Mouse (Mus musculus): ENCODE results near the gene Des.

The Des gene

DNA sequence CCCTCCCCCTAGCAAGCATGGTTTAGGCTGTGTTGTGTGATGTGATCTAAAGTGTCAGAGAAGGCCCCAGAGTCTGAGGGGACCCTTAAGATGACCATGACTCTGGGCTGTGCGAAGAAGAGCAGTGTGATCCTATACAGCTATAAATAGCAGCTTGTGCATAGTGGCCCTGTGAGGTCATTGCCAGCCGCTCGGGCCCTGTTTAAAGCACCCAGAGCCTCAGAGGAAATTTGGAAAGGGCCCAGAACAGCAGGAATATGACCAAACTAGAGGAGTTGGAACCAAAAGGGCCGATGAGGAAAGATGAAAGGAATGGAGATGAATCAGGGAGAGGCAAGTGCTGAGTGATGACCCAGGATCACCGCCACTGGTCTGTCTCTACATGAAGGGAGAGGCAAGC, 12.8 kb upstream of the Des start:
- no peak for DNase-seq (ENCODE audit: low spot score in 2 of 2)

DNA sequence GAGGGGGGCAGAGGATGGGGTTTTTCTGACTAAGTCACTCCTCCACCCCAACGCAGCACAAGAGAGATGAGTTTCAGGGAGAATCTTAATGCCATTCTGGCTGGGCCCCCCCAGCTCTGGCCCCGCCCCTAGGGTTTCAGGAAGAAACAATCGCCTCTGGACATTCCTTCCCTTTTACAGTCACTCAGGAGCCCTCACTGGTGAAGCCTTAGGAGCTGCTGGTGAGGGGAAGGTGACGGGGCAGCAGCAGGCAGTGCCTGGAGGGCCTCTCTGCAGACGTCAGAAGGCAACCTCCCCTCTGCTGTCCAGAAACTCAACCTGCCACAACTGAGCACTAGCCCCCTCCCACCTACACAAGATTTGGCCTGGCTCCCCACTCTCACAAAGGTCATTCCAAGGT, 10.9 kb upstream of the Des start:
- no peak for DNase-seq (ENCODE audit: low spot score in 2 of 2)

DNA sequence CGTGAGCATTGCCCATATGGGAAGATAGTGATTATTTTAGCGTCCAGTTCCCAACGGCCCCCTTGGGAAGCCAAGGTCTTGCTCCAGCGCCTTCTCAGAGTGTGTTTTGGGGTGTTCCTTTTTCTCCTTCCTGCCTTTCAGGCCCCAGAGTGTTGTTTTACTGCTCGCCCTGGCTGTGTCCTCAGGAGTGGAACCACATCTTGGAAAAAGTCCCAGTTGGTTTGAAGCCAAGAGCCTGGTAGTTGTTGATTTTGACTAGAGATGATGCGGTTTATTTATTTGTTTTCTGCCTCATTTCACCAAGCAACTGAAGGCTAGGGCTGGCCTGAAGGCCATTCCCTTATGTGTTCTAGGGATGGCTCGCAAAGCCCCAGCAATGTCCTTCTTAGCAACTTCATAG, 2.9 kb upstream of the Des start:
- no peak for DNase-seq (ENCODE audit: low spot score in 2 of 2)

DNA sequence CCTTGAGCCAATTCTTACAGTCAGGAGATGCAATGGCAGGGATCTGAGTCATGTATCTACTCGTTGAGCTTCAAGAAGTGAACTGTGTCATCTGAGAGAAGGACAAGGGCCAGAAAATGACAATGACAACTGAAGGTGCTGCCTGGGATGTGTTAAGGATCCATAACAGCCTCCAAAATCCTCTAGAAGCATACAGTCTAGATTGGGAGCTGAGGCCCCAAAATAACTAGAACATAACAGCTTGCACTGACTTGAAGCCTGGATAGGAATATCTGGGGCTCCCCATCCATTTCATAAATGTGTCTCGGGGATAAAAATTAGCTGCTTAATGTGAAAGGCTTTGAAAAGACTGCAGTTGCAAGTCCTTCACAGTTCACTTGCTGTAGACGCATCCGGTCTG, 2.1 kb upstream of the Des start:
- DNase-seq (ENCODE audit: low spot score in 2 of 2), result no peak

DNA sequence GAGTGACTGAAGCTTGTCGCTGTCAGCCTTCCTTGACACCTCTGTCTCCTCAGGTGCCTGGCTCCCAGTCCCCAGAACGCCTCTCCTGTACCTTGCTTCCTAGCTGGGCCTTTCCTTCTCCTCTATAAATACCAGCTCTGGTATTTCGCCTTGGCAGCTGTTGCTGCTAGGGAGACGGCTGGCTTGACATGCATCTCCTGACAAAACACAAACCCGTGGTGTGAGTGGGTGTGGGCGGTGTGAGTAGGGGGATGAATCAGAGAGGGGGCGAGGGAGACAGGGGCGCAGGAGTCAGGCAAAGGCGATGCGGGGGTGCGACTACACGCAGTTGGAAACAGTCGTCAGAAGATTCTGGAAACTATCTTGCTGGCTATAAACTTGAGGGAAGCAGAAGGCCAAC, 783 bp upstream of the Des start:
- DNase-seq (ENCODE audit: low spot score in 2 of 2), result peak in 1 of 2 experiments; percentile 52

DNA sequence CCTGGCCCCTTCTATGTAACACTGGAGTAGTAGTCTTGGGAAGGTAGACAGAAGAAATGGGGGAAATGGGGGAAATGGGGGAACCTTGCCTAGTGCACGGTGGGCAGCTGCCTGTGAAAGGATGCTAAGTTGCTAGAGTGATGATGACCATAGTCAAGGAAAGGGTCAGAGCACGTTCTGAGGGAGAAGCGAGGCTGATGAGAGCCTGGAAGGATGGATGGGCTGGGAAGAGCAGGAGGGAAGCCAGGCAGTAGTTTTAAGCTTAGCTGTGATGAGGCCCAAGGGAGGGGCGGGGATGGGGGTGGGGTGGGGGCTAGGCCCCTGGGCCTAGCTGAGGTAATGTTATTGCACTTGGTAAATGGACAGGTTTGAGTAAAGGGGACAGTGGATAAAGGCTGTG, 994 bp downstream of the Des start:
- no peak for DNase-seq (ENCODE audit: low spot score in 2 of 2)

DNA sequence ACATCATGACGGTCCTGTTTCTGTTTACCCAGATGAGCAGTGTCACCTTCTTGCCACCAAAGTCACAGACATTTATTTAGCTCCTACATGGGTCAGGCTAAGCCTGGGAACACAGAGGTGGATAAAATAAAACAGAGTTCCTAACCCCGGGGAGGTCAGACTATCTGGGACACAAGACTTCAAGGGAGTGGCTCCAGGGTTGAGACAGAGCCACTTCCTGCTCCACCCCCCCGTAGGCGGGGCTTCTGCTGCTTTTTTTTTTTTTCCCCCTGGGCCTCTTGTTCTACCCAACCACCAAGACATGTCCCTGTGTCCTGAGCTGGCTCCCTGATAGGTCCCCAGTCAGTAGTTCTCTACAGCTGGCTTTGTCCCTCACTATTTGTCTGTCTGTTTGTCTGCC, 1.6 kb downstream of the Des start:
- no peak for DNase-seq (ENCODE audit: low spot score in 2 of 2)

- no peak for DNase-seq (ENCODE audit: low spot score in 2 of 2)
Observed at GRCm38 (mm10) chr1:75363868-75364267, 3.7 kb downstream of the Des start.

DNA sequence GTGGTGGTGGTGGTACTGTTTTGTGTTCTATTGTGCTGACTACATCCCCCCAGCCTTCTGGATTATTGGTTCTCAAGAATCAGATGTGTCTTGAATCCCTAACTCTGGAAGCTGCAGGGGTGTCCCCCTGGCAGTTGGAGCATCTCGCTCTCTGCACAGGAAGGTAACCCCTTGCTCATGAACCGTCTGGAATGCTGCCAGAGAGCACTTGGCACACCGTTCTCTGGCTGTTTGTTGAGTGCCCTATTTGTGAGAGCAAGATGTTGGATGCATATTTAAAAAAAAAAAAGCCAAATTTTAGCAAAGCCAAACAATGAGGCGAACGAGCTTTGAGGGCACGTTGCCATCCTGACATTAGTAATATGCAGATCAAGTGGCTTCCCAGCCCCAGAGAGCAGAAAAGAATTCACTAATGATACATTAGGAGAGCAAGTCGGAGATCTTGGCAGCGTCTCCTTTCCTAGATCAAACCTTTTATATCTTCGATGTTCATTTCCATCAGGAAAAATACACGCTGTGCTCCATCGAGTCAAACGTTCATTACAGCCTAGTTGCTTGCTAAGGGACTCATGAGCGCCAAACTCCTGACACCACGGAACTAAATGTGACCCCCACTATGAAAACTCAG, 5.5 kb downstream of the Des start:
- no peak for DNase-seq (ENCODE audit: low spot score in 2 of 2)

DNA sequence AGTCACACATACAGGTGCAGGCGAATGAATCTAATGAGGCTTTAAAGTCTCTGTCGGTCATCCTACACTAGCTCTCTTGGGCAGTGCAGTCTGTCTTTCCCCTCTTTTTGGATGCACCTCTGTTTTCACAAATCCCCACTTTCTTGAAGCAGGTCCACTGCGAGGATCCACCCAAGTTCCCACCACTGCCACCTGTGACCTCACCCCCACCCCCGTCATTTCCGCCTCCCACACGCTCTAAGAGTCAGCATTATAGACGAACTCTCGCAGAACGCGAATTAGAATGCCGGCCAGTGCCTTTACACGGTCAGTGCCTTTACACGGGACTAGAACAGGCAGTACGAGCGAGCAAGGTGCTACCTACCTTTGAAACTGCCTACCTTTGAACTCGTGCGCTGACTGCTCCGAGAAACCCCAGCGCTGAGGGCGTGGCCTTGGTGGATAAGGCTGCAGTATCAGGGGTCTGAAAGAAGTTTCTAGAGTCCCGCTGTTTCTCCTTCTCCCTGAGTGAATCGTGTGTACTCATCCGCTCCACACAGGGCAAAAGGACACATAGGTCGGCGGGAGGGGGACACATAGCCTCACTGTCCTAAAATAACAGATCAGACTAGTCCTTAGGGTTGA, 9.3 kb downstream of the Des start:
- no peak for DNase-seq (ENCODE audit: low spot score in 2 of 2)

DNA sequence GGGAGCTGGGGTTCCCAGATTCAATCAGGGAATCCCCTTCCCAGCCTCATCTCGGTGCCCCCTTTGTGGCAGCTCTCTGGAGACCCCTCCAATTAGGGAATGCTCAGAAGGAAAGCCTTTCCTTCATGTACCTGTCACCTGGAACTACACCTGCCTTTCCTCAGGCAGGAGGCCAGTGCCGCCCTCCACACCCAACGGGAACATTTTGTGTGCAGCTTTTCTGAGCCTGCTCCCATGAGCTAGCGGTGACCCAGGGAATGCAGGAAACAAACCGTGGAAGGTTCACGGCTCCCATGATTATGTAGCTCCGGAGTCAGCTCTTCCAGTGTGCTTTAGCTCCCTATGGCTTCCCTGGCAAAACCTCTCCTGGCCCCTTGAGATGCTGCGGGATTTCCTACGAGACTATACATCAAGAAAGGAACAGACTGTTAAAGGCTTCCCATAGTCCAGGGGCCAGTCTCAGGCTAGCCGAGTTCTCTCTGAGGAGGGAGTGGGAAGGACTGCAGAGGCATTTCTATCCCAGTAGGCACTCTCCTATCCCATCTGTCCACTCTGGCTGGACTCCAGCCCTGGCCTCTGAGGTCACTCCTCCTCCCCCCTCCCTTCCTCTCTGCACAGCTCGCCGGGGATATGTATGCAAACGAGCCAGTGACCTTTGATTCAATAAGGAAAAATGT, 10.0 kb downstream of the Des start:
- no peak for DNase-seq (ENCODE audit: low spot score in 2 of 2)

DNA sequence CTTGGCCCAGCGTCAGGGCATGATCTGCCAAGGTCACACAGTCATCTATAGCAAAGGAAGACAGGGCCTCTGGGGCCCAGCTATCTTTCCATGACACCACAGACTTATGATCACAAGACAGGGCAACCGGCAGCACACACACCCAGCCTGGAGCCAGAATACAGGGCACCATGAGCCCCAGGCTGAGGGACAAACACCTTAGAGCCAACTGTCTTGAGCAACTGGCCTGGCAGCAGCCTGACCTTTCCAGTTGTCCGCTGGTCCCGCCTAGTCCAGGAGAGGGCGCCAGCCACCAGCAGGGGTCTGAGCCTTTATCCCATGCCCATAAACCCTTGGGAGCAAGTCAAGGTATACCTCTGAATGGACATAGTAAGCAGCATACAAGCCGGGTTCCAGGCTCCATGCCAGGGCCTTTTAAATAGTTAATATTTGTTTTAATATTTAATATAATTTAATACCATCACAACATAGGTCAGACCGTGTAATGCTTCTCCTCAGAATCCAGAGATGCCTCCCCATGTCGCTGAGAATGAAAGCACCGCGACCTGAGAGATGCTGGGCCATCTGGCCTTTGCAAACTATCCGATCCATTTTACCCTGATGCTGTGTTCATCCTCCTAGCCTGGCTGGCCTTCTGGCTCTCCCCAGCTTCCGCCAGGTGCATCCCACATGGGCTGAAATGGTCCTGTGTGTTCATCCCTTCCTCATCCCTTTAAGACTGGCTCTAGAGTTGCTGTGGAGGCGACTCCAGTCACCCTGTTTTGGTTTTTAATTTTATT, 11.4 kb downstream of the Des start:
- no peak for DNase-seq (ENCODE audit: low spot score in 2 of 2)

DNA sequence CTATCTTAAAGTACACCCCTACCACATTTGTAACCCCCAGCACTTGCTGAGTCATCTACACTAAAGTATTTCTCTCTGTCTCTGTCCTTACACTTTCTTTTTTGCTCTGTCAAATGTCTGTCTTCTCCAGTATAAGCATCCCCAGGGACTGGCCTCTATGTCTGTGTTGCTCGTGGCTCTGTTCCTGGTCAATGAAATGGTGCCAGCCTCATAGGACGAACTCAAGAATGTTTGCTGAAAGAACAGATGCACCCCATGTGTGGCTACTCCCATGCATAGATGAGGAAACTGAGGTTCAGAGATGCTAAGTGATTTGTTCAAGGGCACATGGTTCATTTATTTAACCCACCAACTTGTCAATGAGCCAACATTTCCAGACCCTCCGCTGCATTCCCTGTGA, 12.3 kb downstream of the Des start:
- no peak for DNase-seq (ENCODE audit: low spot score in 2 of 2)

- DNase-seq (ENCODE audit: low spot score in 2 of 2), result no peak
Observed at GRCm38 (mm10) chr1:75373276-75373675, 13.1 kb downstream of the Des start.

GRCm38 (mm10) chr1:75374950-75375936, 15.1 kb downstream of the Des start, which contains the start of gene Speg:
Speg (plus strand) TSS chr1:75375297.
- DNase-seq (ENCODE audit: low spot score in 2 of 2), result no peak

- DNase-seq (ENCODE audit: low spot score in 2 of 2), result no peak
Observed at GRCm38 (mm10) chr1:75379196-75379595, 19.1 kb downstream of the Des start.

DNA sequence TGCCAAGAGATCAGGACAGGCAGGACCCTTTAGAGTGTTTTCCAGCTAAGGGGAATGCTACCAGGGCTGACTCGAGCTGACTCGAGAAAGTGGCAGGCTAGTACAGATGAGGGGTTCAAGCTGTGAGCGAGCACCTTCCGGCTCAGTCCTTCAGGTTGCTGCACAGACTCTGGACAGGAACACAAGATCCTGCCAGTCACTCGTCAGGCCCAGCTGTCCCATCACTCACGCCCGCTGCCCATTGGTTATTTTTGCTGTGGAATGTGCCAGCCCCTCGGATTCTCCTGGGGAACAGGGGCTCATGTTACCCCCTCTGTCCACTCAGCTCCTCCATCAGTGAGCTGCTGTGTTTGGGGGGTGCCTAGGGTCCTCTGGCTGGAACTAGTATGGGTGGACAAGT, 19.8 kb downstream of the Des start:
- no peak for DNase-seq (ENCODE audit: low spot score in 2 of 2)

DNA sequence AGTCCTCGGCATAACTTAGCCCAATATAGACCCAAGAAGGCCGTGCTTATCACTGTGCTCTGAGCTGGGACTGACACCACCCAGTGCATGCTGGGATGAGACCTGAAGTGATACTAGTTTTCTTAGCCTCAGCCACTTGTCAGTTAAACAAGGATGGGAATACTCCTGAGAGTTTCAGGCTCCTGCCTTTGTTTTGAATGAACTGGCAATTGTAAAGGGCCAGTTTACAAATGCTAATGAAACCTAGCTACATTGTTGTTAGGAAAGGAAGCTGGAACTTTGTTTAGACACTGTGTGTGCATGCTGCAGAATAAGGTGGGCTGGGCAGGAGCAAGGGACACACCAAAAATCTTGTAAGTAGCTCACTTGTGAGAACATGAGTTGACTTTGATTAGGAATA, 20.8 kb downstream of the Des start:
- DNase-seq (ENCODE audit: low spot score in 2 of 2), result no peak

DNA sequence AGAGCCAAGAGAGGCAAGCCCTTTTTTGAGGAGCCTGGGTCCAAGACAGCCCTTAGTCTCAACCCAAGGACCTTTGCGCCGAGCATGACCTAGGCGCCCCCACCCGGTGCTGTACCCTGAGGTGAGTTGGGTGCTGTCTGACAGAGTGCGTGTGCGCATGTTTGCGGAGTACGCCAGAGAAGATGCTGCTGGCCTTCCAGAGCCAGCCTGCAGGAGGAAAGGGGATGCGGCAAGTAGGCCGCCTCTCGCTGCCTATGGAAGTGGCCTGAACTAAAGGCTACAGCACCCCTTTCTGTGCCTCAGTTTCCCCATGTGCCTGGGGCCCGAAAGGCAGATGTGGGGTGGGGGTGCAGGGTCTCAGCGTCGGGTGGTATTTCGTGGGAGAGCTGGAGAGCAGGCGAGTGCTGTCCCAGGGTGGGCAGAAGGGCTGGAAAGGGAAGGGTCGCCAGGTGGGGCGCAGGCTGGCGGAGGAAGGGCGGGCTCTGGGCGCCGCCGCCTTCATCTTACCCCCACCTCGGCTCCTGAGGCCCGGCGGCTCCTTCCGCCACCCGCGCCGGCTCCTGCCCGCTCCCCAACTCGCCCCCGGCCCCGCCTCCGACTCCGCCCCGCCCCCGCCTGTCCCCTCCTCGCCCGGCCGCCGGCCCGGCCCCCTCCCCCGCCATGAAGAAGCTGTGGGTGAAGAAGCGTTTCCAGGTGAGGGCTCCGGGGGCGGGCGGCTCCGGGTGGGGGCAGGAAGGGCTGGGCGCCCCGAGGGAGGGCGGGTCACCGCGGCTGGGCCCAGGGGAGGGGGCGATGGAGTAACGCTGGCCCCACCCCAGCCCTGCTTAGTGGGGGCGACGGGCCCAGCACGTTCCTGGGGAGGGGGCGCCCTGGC, 21.6 kb downstream of the Des start:
- DNase-seq (ENCODE audit: low spot score in 2 of 2), result no peak

DNA sequence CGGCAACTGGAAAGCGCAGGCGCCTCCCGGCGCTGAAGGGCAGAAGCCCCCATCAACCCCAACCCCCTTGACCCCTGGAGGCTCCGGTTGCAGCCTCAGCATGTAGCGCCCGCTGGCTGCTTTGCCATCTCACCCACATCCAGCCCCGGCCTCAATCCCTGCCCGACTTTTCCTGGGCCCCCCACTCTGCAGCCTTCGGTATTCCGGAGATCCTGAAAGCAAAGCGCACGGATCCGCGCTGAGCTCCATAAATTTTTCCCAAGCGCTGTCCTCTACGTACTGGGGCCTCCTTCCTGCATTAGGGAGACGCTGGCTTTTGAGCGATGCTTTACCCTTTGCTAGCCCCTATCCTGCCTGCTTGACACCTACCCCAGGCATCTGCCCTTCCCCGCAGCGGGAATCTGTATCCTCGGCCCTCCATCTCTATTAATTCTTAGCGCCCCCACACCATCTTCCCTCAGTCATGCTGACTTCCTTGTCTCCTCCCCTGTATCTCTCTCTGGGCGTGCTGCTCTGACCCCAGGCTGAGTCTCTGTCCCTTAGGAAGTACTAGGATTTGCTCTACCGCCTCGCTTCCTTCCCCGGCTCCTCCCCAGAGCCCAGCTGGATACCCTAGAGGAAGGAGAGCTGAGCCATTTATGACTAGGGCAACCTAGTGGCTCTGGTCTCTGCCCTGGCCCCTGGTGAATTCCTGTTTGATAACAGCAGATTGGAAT, 22.4 kb downstream of the Des start:
- no peak for DNase-seq (ENCODE audit: low spot score in 2 of 2)

Data from frontal cortex, postnatal 25 days (tissue).